Mouse (Mus musculus) left cerebral cortex, postnatal 25 days (tissue): ENCODE results near the gene Ptpn9. TPM values are rescaled to one million over a fixed set of nuclear protein-coding genes. Genes with fewer than 3 reads are reported as not detected.
"Not testable (repeated sequence)": the region's sequence is repeated elsewhere in the genome, so short reads cannot be mapped to it uniquely, and the experiment has no call there.

Experiments used
- DNase-seq, 2 experiments: peaks; one replicate each; pipeline ENCODE4 v3.0.0; 2022; ENCODE audit warnings: low spot score in 2 of 2, mixed read lengths in 1 of 2
- intact Hi-C: fragments of 180-260 bp; cut with DNase I; formaldehyde crosslinking; loops from one replicate; pipeline ENCODE4 v1.15.1; 2025
- total RNA-seq, 2 experiments: library from RNA; stranded (reverse); gene quantifications; 2 replicates each; pipeline ENCODE4 v1.2.3; 2021

Ptpn9 gene
- 10 to 100 TPM; 26.7 to 29.0 TPM for total RNA-seq

DNA sequence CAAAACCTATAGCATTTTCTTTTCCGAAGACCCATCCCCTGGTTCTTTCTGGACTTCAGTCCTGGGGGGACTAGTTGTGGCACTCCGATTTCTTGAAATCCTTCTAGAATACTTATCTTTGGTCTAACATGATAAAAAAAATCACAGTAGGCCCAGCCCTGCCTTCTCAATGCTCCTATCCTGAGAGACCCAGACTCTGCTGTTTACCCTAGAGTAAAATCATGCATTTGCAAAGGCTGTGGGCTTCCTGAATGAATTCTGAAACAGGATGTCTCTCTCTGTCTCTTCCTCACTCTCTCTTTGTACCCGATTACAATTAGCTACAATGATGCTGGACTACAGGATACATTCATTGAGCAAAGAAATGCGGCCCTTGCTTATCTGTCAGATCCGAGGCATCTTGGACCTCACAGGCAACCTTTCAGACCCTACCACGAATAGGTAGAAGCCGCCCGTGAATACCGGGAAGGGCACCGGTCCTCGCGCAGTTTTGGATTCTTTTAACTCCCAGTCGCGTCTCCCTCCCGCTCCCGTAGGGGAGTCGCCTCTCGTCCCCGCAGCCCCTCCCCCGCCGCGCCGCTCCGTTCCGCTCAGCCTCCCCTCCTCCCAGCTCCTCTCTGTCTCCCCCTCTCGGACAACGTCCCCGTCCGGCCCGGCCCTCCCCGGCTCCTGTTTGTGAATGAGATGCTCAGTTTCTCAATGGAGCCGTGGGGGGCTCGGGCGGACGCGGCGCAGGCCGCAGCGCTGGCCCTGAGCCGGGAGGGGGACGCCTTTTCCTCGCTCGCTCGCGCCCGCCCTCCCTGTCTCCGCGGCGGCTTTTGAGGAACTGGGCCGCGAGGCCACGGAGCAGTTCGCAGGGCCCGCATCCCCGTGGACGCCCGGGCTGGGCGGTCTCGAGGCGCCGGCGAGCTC lies at the start of gene Ptpn9:
Gene Ptpn9, plus strand, starts transcription at position 638 of the 912 bp plus-strand sequence.
- intact Hi-C loops, result loop anchor here (2.0 to 5.0 kb wide), 2 partner anchors 44 to 78 kb away; partner anchors contain the start of genes Sin3a and Snupn
- DNase-seq, result peak; percentile 82 to 90

DNA sequence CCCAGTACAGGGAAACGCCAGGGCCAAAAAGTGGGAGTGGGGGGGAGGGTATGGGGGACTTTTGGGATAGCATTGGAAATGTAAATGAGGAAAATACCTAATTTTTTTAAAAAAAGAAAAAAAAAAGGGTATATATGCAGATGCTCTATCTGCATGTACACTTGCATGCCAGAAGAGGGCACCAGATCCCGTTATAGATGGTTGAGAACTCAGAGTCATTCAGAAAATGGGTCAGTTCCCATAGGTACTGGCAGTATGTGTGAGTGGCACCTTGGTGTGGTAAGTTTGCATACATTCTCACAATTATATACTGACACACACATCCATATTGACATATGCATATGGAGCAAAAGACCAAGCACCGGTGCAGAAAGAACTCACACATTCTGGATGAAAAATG lies 47.2 kb upstream of the Ptpn9 start:
- intact Hi-C loops, result loop anchor here (5.0 kb wide), 1 partner anchor 55 kb away; no protein-coding TSS in a partner anchor
- DNase-seq, result peak; percentile 45 to 63

DNA sequence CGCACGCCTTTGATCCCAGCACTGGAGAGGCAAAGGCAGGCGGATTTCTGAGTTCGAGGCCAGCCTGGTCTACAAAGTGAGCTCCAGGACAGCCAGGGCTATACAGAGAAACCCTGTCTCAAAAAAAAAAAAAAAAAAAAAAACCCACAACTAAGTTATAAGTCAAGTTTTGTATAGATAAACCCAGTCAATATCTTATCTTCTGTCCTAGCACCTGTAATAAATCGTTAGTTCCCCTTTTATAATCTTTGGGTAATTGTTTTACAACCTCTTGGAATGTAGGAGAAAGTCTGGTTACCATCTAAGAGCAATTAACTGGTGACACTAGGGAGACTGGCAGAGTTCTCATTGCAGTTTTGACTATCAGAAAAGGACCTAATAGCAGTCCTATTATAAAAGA lies 46.0 kb upstream of the Ptpn9 start:
- intact Hi-C loops, result loop anchor here (5.0 kb wide), 1 partner anchor 56 kb away; no protein-coding TSS in a partner anchor
- not testable (repeated sequence) for DNase-seq

DNA sequence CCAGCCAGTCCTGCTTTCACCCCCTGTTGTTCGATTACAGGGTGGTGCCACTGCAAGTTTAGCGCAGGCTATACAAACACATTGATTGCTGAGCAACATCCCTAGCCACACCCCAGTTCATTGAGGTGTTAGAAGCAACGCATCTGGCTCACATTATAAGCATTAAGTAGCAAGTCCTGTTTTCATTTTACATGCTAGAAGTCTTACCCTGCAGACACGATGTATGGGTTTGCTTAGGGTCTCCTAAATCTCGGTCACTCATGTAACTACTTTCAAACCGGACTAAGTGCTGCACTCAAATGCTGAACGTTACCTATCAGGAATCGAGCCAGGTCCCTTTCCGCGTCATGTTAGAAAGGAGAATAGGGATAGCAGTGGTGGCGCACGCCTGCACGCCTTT lies 45.0 kb upstream of the Ptpn9 start:
- intact Hi-C loops, result loop anchor here (2.0 to 5.0 kb wide), 4 partner anchors 45 to 181 kb away; partner anchors contain the start of genes Man2c1 and Ptpn9
- DNase-seq, result no peak

DNA sequence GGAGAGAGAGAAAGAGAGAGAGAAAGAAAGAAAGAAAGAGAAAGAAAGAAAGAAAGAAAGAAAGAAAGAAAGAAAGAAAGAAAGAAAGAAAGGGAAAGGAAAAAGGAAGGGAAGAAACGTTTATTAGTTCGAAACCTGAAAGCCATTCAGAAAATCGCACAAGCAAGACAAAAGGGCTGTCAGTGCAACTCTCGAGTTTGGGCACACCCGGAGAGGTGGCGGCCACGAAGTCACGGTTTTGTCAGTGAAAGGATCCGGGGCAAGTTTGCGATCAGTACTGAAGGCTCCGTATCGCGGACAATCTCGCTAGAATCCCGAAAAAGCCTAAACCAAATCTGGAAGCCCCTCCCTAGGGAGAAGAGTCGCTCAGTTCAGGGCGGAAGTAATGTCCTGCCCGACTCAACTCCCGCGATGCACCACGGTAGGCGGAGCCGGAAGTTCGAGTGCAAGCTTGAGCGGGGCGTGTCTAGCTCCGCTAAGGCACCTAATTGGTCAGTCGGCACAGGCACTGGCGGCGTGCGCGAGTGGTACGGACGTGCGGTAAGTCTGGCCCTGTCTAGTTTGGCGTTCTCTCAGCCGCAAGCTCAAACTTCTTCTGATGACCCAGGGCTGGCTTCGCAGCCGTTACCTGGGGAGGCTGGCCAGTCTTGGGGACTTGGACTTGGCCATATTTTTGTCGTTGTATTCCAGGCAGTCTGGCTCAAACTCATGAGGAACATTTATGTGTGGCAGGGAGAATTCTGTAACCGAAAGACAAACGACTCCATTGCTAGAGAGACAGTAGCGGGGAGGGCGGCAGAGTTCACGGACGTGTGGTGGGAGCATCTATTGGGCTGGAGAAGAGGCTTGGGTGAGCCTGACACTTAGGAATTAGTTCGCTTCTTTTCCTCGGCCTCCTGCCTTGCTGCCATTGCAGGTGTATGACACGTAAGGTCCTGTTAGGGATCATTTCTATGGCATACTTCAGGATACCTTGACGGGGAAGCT lies 44.0 kb upstream of the Ptpn9 start, which contains the start of gene Snupn:
Gene Snupn, plus strand, starts transcription at position 465 of the 987 bp plus-strand sequence.
- intact Hi-C loops, result loop anchor here (2.0 to 5.0 kb wide), 3 partner anchors 44 to 180 kb away; partner anchors contain the start of genes Man2c1 and Ptpn9
- DNase-seq, result peak; percentile 95 to 99

DNA sequence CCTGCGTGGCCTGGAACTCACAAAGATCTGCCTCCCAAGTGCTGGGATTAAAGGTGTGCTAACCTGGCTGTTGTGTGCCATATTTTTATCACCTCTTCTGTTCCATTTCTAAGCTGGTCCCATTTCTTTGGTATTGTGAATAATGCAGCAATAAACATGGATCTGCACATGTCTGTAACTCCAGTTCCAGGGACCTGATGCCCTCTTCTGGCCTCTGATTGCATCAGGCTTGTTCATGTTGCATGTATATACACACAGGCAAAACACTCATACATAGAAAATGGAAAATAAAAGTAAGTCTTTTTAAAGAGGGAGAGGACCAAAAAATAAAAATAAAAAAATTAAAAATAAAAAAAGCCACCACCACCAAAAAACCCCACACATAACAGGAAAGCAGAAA lies 41.2 kb upstream of the Ptpn9 start:
- no peak for DNase-seq
- intact Hi-C loops, result loop anchor here (5.0 kb wide), 1 partner anchor 84 kb away; no protein-coding TSS in a partner anchor

DNA sequence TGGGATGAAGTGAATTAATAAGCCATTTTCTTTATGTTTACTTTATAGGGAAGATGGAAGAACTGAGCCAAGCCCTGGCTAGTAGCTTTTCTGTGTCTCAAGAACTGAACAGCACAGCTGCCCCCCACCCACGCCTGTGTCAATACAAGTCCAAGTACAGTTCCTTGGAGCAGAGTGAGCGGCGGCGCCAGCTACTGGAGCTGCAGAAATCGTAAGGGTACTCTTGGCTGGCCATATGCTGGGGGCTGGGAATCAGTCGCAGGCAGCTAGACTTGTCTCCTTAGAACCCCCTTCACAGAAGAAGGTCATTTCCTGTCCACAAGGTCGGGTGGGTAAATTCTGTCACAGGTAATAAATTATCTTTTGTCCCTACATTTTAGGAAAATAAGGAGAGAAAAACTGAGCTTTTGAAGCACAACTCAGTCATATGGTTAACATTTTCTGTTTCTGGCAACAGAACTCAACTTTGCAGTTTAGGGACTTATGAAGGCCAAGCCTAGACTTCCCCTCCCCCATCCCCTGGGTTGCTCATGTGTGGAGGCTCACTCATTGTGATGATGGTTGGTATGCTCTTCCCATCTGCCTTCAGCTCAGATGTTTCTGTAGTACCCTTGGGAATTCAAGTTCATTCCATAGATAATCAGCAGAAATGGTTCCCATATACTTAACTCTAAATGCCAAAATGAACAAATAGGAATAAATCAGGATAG lies 37.6 kb upstream of the Ptpn9 start:
- no peak for DNase-seq
- intact Hi-C loops, result no loop called here

DNA sequence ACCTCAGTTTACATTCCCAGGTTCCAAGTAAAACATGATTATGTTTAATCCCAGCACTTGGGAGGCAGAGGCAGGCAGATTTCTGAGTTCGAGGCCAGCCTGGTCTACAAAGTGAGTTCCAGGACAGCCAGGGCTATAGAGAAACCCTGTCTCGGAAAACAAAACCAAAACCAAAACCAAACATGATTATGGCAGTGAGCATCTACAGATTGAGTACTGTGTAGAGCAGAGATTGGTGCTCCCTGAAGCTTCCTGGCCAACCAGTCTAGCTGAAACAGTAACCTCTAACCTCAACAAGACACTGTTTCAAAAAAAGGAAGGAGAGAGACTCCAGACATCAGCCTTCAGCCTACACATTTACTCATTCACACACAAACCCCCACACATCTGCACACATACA lies 36.0 kb upstream of the Ptpn9 start:
- no peak for DNase-seq
- intact Hi-C loops, result no loop called here

DNA sequence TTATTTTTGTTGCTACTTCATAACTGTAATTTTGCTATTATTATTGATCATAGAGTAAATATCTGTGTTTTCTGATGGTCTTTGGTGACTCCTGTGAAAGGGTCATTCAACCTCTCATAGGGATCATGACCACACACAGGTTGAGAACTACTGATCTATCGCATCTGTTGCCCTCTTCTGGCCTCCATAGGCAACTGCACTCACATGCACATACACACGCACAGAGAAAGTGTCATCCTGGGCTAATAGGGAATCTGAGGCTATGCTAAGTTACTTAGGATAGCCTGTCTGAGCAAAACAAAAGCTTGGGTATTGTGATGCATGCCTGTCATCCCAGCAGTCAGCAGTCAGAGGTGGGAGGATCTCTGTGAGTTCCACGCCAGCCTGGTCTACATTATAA lies 33.1 kb upstream of the Ptpn9 start:
- intact Hi-C loops, result loop anchor here (5.0 kb wide), 1 partner anchor 71 kb away; no protein-coding TSS in a partner anchor
- no peak for DNase-seq

DNA sequence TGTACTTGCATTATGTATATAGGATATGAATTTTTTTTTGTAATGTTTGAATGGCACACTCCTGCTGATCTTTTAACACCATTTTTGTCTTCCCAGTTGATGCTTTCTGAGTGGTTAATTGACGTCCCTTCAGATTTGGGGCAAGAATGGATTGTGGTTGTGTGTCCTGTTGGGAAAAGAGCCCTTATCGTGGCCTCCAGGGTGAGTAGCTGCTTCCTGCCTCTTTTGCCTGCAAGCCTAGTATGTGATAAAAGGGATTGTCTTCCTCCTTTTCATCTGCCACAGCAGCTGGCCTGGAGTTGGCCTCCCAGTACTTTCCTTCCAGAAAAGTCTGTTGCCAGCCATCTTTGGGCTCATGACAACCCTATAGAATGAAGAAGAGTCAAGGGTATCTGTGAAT lies 24.6 kb upstream of the Ptpn9 start:
- no peak for DNase-seq
- intact Hi-C loops, result no loop called here

DNA sequence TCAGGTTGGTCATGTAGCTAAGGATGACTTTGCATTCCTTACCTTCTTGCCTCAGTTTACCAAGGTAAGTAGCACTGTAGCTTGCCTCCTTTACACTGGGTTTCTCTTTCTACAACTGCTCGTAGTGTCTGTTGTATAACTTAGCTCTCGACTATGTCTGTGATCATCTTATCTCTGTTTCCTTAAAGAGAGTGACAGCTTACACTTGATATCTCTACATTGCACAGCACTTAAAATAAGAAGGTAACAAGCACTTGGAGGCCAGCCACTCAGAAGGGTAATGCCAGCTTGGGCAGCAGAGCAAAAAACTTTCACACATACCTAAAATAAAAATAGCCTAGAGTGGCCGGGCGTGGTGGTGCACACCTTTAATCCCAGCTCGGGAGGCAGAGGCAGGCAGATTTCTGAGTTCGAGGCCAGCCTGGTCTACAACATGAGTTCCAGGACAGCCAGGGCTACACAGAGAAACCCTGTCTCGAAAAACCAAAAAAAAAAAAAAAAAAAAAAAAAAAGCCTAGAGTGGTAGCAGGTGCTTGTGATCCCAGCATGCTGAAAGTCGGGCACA lies 20.7 kb upstream of the Ptpn9 start:
- intact Hi-C loops, result no loop called here
- no peak for DNase-seq

DNA sequence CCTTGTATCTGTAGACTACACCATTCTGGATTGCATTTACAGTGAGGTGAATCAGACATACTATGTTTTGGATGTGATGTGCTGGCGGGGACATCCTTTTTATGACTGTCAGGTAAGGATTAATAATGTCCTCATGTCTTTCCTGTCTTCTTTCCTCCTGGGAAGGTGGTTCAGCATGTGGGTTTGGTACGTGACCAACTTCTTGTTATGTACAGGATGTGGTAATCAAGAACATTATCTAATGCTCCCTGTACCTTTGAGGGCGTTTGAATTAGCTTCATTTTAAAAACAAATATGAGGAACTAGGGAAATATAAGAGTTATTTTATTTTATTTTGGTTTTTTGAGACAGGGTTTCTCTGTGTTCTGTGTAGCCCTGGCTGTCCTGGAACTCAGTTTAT lies 19.5 kb upstream of the Ptpn9 start:
- intact Hi-C loops, result no loop called here
- no peak for DNase-seq

DNA sequence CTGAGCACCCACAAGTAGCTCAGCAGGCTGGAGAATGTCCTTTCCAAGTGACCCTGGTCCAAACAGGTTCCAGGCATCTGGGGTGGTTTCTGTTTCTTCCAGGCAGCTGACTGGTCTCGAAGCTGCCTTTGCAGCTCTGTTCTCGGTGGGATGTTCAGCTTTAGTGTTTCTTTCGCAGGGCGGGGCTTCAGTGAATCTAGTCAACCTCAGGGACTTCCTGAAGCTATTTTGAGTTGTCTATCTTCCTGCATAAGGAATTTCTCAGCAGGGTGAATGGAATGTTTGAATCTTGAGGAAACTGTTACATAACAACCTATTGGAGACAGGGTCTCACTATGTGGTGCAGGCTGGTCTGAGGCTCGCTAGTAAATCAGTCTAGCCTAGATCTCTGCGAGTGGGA lies 14.5 kb upstream of the Ptpn9 start:
- intact Hi-C loops, result no loop called here
- DNase-seq, result no peak

DNA sequence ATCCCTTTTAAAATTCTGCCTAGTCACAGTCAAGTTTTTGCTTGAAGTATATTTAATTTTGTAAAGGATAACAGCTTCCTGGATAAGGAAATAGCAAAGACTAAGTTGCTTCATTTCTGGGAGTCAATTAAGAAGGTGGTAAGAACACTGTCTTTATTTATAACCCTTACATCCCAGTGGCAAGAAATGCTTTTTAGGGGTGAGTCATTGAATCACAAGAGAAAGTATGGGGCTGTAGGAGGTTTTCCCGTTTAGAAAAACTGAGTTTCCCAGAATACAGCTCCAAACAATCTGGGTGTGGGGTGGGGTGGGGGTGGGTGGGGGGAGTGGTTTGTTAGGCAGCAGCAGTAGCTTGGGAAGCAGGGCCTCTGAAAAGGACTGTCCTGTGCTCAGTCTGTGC lies 13.2 kb upstream of the Ptpn9 start:
- intact Hi-C loops, result no loop called here
- DNase-seq, result peak in 1 of 2 experiments; percentile 73

DNA sequence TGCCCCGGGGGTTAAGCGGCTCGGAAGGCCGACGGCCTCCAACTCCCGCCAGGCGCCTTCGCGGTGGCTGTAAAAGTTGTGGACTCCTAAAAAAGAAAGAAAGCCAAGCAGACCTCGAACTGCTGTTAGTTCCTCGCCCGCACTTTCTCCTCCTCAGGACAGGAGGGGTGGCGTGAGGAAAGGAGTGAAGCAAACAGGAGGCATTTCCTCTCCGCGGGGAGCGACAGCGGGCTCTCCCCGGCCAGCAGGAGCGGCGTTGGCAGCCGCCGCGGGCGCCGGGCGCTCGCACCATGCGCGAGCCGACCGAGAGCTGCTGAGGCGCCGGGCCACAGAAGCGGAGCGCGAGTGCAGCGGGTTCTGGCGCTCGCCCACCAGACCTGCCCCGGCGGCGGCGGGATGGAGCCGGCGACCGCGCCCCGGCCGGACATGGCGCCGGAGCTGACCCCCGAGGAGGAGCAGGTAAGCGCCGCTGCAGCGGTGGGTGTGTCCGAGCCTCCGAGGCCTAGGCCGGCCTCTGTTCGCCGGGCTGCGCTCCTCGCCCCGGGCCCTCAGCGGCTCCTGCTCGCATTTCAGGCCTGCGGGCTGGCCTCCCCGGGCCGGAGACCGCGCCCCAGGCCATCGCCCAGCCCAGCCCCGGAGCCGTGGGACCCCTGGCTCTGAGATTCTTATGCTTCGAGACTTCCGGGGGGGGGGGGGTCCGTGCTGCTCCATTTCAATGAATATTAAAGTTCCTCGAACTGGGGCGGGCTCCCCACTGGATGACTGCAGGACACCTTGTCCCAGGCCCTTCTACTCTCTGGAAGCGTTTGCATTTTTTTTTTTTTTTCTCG lies 690 bp downstream of the Ptpn9 start:
- intact Hi-C loops, result loop anchor here (2.0 to 5.0 kb wide), 2 partner anchors 45 to 77 kb away; partner anchors contain the start of genes Sin3a and Snupn
- DNase-seq, result peak; percentile 37 to 67

DNA sequence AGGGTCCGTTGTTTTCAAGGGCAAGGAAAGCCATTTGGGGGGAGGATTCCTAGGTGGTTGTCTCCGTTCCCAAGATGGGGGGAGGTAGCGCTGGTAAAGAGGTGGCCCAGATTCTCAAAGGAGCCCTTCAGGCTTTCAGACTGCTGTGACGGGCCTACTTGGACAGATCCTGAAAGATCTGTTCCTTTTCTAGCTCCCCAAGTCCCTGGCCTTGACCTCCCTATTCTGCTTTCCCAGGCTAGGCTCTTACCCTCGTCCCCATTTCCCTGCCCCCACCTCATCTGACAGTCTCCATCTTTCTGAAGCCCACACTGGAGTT lies 1.3 kb downstream of the Ptpn9 start:
- DNase-seq, result peak; percentile 37 to 44
- intact Hi-C loops, result loop anchor here (5.0 kb wide), 1 partner anchor 76 kb away; the partner anchor contains the start of gene Sin3a

DNA sequence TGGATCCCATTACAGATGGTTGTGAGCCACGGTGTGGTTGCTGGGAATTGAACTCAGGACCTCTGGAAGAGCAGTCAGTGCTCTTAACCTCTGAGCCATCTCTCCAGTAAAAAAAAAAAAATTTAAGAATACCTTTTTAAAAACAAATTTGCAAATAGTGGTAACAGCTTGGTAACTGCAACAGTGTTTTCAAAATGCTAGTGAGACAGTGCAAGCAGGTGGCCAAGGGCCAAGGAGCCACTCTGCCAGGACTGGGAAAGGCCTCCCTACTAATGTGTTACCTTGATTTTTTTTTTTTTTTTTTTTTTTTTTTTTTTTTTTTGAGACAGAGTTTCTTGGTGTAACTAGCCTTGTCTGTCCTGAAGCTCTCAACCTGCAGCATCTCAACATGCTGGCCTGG lies 2.5 kb downstream of the Ptpn9 start:
- intact Hi-C loops, result loop anchor here (5.0 kb wide), 1 partner anchor 75 kb away; the partner anchor contains the start of gene Sin3a
- DNase-seq, result not testable (repeated sequence)

DNA sequence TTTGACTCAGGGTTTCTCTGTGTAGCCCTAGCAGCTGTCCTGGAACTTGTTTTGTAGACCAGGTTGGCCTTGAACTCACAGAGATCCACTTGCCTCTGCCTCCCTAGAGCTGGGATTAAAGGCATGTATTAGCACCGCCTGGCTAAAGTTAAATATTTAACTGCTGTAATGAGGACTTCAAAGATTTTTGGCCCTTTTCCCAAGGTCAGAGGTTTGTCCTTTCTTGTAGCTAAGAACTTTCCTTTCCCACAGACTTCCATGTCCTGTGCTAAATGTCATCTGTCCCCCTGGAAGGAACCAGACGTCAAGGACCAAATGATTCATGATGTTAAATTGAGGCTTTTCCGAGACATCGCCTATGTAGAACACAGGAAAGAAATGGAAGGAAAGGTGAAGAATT lies 8.3 kb downstream of the Ptpn9 start:
- no peak for DNase-seq
- intact Hi-C loops, result no loop called here
